Mouse (Mus musculus) megakaryocyte, adult 5-6 weeks (primary cell): ENCODE data around the gene Krt35. TPM values are rescaled to one million over a fixed set of nuclear protein-coding genes. Genes with fewer than 3 reads are reported as not detected.

Source experiments
- ATAC-seq: 2 replicates; pipeline ENCODE4 v1.8.0; 2016; ENCODE audit warnings: mild to moderate bottlenecking, inconsistent platforms; ENCODE audit not compliant: poor library complexity, severe bottlenecking
- total RNA-seq, 2 experiments: library from RNA; stranded (forward) in 1 of 2; stranded (reverse) in 1 of 2; fragments of 153-499, 151-499 nt in 1 of 2; fragments of 221-1000, 200-1000 nt in 1 of 2; gene quantifications; 2 replicates each; pipeline versions ENCODE4 v1.2.3 to v1.2.4; 2015 to 2017

Krt35 gene
- total RNA-seq, 2 experiments from 2014 or later = not detected

DNA sequence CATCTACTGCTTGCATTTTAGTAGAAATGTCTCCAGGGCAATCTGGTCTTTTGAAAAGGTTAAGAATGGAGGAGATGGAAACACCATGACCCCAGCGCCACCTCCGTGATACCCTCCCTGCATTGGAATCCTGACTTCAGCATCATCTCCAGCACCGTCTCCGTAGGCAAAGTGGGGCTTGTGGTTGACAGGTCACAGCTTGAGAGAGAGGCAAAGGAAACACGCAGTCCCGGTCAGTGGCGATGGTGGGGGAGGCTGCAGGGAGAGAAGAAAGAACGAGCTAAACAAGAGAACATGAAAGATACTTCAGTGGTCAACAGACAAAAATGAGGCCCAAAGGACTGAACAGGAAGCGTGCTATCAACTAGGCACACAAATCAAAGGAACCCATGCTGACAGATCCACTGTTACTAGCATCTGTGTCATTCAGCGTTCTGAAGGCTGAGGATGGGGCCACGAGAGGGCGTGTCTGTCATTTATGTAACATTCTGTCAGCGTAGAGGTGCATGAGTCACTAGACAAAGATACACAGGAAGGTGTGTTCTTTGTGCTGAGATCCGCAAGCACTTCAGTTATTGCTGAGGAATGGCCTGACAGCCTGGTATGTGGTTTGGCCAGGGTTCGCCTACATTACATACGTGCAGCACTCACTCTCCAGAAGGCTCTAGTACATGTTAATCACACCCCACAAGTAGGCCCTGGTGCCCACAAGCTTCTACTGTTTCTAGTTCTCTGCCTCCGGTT is 28.6 kb downstream of the Krt35 start:
- ATAC-seq = no peak

DNA sequence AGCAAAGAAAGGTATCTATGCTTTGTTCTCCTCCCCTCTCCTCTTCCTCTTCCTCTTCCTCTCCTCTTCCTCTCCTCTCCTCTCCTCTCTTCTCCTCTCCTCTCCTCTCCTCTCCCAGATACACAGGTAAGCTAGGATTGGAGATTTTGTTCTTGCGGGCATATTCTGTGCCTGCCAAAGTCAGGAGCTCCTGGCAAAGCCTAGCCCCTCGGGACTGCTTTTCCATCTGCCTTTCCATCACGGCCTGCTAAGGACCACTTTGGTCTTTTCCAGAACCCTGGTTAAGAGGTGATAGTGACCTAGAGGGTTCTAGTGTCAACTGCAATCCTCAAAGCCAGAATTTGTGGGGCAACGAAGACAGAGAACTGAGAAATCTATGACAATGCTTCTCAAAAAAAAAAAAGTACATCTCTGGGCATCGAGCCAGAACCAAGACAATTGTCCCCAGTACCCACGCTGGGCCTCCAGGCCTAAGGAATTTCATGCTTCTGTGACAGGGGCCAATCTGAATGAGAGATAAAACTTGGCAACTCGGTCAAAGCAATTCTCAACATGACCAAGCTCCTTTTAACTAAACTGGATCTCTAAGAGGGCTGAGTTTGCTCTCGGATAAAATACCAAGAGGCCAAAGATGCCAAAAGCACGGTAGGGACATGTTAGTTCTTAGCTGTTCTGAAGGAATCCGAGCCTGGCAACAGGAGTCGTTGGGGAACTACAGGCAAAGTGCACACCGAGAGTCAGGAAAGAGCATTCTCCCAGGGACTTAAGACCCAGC is 29.6 kb downstream of the Krt35 start:
- ATAC-seq = no peak

DNA sequence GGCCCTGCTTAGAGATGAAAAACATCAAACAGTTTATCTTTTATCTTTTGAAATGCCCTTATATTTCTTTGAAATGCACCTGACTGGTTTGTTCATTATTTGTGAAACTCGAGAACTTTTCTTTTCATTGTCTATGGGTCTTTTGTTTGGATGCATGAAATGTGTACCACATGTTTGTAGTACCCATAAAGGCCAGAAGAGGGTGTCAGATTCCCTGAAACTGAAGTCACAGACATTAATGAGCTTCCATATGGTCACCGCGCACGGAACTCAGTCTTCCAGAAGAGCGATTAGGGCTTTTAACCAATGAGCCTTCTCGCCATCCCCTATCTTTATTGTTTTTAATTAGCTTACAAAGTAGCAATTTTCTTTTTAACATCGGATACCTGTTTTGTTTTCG is 37.2 kb downstream of the Krt35 start:
- ATAC-seq = no peak

DNA sequence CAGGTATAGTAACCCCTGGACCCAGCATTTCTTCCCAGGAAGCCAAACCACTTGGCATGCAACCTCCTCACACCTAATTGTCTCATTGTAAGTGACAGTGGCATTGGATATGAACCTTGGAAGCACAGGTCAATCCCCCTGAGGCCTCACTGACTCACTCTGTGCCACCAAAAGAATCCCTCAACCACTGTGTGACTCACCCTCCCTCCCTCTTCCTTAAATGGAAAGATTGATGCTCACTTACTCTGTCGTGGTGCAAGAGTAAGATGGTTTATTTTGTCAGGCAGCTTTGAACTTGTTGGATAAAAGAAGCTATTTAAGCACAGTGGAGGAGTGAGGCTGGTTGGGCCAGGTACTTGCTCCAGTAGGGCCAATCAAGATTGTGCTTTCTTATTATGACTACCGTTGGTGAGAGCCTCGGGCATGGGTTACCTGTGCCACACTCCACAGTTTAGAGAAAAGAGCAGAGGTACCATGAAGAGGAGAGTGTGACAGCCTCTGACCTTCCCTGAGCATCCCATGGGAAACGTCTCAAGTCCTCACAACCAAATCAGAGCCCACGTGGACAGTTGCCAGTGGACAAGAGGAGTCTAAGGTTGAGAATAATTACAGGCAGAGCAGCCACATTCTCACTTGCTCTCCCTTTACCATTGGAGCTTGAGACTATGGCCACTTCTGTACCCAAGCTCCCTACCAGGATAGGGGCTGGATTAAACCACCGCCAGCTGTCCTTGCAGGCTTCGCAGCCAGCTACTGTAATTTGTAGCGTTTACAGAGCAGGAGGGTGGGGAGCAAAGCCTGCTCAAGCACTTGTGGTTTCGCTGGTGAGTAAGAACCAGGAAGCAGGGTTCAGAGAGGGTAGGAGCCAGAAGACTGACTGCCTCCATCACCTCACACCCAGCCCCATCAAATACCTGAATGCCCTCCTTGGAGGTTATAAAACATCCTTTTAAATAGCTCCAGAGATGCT is 40.1 kb downstream of the Krt35 start:
- ATAC-seq = no peak

DNA sequence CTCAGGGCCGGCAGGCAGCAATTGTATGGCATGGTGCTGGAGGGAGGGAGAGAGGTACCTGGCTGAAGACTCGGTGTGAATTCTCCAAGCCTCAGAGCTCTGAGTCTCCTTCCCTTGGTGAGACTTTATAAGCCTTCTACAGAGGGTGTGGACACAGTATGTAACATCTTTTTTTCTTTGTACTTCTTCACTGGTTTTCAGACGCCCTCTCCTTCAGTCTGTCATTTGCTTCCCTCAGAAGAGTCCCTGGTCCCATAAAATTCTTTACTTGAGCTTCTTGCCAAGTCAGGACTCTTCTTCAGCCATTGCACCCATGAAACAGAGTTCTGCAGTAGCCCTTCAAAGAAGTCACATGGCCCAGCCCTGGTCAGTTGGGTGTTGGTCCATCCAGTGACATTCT is 45.6 kb downstream of the Krt35 start, which contains the start of gene Krt31:
Gene Krt31, minus strand, starts transcription at position 101 of the 400 bp plus-strand sequence.
- ATAC-seq = no peak

DNA sequence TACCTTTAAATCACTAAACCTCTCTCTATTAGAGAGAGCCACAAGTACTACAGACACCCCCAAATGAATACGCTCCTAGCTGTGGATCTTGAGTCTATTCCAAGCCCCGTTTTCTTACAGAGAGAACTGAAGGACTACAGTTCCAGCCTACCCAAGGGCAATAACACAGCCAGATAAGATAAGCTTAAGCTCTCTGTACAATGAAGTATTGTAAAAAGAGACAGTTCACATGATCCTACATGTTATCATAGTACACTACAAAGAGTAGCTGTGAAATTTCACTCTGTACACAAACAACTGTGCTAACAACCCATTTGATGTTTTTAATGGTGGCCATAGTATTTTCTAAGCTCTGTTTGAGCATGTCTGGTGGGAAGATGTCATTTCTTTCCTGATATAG is 48.8 kb downstream of the Krt35 start:
- ATAC-seq = no peak

DNA sequence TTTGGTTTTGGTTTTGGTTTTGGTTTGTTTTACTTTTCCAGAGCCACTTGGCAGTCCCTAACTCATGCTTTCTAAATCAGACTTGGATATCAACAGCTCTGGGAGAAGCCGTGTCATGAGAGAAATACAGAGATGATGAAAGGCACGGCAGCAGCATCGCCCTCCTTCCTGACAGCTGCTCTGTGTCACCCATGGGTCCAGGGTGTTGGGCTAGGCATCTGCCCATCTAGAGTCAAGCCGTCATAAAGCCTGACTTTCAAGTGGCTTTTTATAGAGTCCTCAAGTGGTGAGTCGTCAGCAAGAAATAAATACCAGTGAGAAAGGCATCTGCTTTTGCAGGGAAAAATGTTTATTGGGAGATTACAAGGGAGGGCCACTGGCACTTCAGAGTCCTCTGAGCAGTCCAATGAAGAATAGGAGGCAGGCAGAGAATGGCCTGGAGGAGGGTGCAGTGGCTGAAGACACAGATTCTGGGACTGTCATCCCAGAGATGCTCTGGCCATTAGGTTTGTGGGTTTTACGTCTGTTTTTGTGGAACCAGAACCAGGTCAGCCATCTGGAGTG is 49.7 kb downstream of the Krt35 start:
- ATAC-seq = no peak

Other genes starting within 250 kb of the Krt35 start
- gene Krtap4-16, start 244.6 kb downstream of the Krt35 start, total RNA-seq (2015) = not detected in 2 replicates
- not detected in 2 replicates for gene Krtap4-16, start 244.6 kb downstream of the Krt35 start, total RNA-seq (2017)
- gene Gm11568, start 238.3 kb downstream of the Krt35 start, total RNA-seq (2015) = not detected in 2 replicates
- gene Gm11568, start 238.3 kb downstream of the Krt35 start, total RNA-seq (2017) = not detected in 2 replicates
- gene Gm11559, start 231.8 kb downstream of the Krt35 start, total RNA-seq (2015) = not detected in 2 replicates
- not detected in 2 replicates for gene Gm11559, start 231.8 kb downstream of the Krt35 start, total RNA-seq (2017)
- gene Krtap9-1, start 222.9 kb downstream of the Krt35 start, total RNA-seq (2015) = not detected in 2 replicates
- gene Krtap9-1, start 222.9 kb downstream of the Krt35 start, total RNA-seq (2017) = not detected in 2 replicates
- gene Gm11567, start 217.1 kb downstream of the Krt35 start, total RNA-seq (2015) = not detected in 2 replicates
- gene Gm11567, start 217.1 kb downstream of the Krt35 start, total RNA-seq (2017) = not detected in 2 replicates
- gene Krtap31-1, start 188.3 kb downstream of the Krt35 start, total RNA-seq (2015) = not detected in 2 replicates
- gene Krtap31-1, start 188.3 kb downstream of the Krt35 start, total RNA-seq (2017) = not detected in 2 replicates
- not detected in 2 replicates for gene Gm11565, start 181.5 kb downstream of the Krt35 start, total RNA-seq (2015)
- not detected in 2 replicates for gene Gm11565, start 181.5 kb downstream of the Krt35 start, total RNA-seq (2017)
- not detected in 2 replicates for gene Krtap31-2, start 159.9 kb downstream of the Krt35 start, total RNA-seq (2015)
- not detected in 2 replicates for gene Krtap31-2, start 159.9 kb downstream of the Krt35 start, total RNA-seq (2017)
- gene Krtap9-5, start 147.8 kb downstream of the Krt35 start, total RNA-seq (2015) = not detected in 2 replicates
- not detected in 2 replicates for gene Krtap9-5, start 147.8 kb downstream of the Krt35 start, total RNA-seq (2017)
- gene Krtap29-1, start 117.2 kb downstream of the Krt35 start, total RNA-seq (2015) = not detected in 2 replicates
- not detected in 2 replicates for gene Krtap29-1, start 117.2 kb downstream of the Krt35 start, total RNA-seq (2017)
- not detected in 2 replicates for gene Krtap16-1, start 109.6 kb downstream of the Krt35 start, total RNA-seq (2015)
- gene Krtap16-1, start 109.6 kb downstream of the Krt35 start, total RNA-seq (2017) = not detected in 2 replicates
- gene Krtap17-1, start 102.2 kb downstream of the Krt35 start, total RNA-seq (2015) = not detected in 2 replicates
- not detected in 2 replicates for gene Krtap17-1, start 102.2 kb downstream of the Krt35 start, total RNA-seq (2017)
- gene Krt33a, start 80.0 kb downstream of the Krt35 start, total RNA-seq (2015) = not detected in 2 replicates
- gene Krt33a, start 80.0 kb downstream of the Krt35 start, total RNA-seq (2017) = not detected in 2 replicates
- not detected in 2 replicates for gene Krt33b, start 66.4 kb downstream of the Krt35 start, total RNA-seq (2015)
- not detected in 2 replicates for gene Krt33b, start 66.4 kb downstream of the Krt35 start, total RNA-seq (2017)
- not detected in 2 replicates for gene Krt34, start 54.7 kb downstream of the Krt35 start, total RNA-seq (2015)
- not detected in 2 replicates for gene Krt34, start 54.7 kb downstream of the Krt35 start, total RNA-seq (2017)
- not detected in 2 replicates for gene Krt31, start 45.7 kb downstream of the Krt35 start, total RNA-seq (2015)
- not detected in 2 replicates for gene Krt31, start 45.7 kb downstream of the Krt35 start, total RNA-seq (2017)
- gene Krt32, start 8.0 kb downstream of the Krt35 start, total RNA-seq (2015) = not detected in 2 replicates
- gene Krt32, start 8.0 kb downstream of the Krt35 start, total RNA-seq (2017) = not detected in 2 replicates
- not detected in 2 replicates for gene Krt36, start 9.4 kb upstream of the Krt35 start, total RNA-seq (2015)
- not detected in 2 replicates for gene Krt36, start 9.4 kb upstream of the Krt35 start, total RNA-seq (2017)
- gene Krt13, start 25.3 kb upstream of the Krt35 start, total RNA-seq (2015) = not detected in 2 replicates
- not detected in 2 replicates for gene Krt13, start 25.3 kb upstream of the Krt35 start, total RNA-seq (2017)
- not detected in 2 replicates for gene Krt15, start 39.7 kb upstream of the Krt35 start, total RNA-seq (2015)
- gene Krt15, start 39.7 kb upstream of the Krt35 start, total RNA-seq (2017) = not detected in 2 replicates
- gene Krt19, start 52.4 kb upstream of the Krt35 start, total RNA-seq (2015) = not detected in 2 replicates
- not detected in 2 replicates for gene Krt19, start 52.4 kb upstream of the Krt35 start, total RNA-seq (2017)
- gene Krt9, start 97.0 kb upstream of the Krt35 start, total RNA-seq (2015) = not detected in 2 replicates
- gene Krt9, start 97.0 kb upstream of the Krt35 start, total RNA-seq (2017) = 0.04 TPM in 1 of 2 replicates, not detected in the other
- not detected in 2 replicates for gene Krt14, start 111.3 kb upstream of the Krt35 start, total RNA-seq (2015)
- not detected in 2 replicates for gene Krt14, start 111.3 kb upstream of the Krt35 start, total RNA-seq (2017)
- not detected in 2 replicates for gene Krt16, start 152.7 kb upstream of the Krt35 start, total RNA-seq (2015)
- gene Krt16, start 152.7 kb upstream of the Krt35 start, total RNA-seq (2017) = not detected in 2 replicates
- gene Krt17, start 164.8 kb upstream of the Krt35 start, total RNA-seq (2015) = not detected in 2 replicates
- not detected in 2 replicates for gene Krt17, start 164.8 kb upstream of the Krt35 start, total RNA-seq (2017)
- gene Krt42, start 173.6 kb upstream of the Krt35 start, total RNA-seq (2015) = not detected in 2 replicates
- gene Krt42, start 173.6 kb upstream of the Krt35 start, total RNA-seq (2017) = not detected in 2 replicates
- 1,372 and 1,486 TPM in 2 replicates for gene Eif1, start 223.6 kb upstream of the Krt35 start, total RNA-seq (2015)
- gene Eif1, start 223.6 kb upstream of the Krt35 start, total RNA-seq (2017) = 248 and 320 TPM in 2 replicates
- not detected in 2 replicates for gene Gast, start 238.2 kb upstream of the Krt35 start, total RNA-seq (2015)
- gene Gast, start 238.2 kb upstream of the Krt35 start, total RNA-seq (2017) = not detected in 2 replicates